Mouse (Mus musculus): ENCODE results near the gene Kmt2b.

DNA sequence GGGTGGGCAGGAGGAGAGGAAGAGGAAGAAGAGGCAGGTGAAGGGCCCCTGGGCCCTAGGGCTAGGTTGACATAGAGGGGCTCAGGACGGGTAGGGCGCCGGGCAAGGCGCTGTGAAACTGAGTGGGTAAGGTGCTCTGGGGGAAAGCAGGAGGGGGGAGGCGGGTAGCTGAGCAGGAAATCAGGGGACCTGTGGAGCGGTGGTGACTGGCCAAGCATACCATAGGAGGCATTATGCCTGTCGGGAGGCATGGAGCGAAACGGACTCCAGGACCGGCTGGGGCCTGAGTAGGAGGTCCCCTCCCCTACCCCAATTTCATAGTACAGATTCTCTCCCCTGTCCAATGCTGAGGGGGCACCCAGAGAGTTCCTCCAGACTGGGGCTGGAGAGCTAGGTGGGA lies 65.7 kb downstream of the Kmt2b start:
- no peak for TF ChIP-seq CTCF (IDR thresholded peaks at IDR 0.05; ENCODE audit: borderline replicate concordance, insufficient read depth, low read length)
- no peak for TF ChIP-seq POLR2A (IDR thresholded peaks at IDR 0.05; ENCODE audit: low read depth, low read length)
